Mouse (Mus musculus): ENCODE results near the gene Ccdc58. TPM values are rescaled to one million over a fixed set of nuclear protein-coding genes. Genes with fewer than 3 reads are reported as not detected.
A peak's percentile ranks its signal among the peaks of the same experiment; 100 is the strongest.
"Not testable (repeated sequence)": the region's sequence is repeated elsewhere in the genome, so short reads cannot be mapped to it uniquely, and the experiment has no call there.

Gene Ccdc58
- polyA plus RNA-seq, 1 experiment from 2014 or later = 79.3 TPM

DNA sequence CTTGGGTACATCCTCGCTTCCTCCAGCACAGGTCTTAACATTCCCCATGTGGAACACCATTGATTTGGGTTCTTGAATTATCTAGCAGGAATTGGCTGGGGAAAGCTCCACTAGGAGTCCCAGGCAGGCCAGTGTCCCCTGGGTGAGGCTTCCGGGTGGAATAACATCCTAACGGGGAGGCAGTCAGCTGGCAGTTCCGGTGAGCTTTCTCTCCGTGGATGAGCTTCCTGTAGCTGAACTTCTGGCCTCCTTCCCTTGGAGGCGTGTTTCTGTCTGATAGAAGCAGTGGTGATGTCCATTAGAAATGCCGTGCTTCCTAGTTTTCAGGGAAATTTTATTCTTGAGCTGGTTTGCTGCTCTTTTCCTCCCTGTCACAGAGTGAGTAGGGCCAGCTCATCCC lies 17.6 kb downstream of the Ccdc58 start:
- WGBS = 78% methylated on average over 7 of the region's 7 CpGs
- Histone ChIP-seq H3K4me3 (replicated peaks) (no peak overlapping the region), H3K9me3 (replicated peaks) (no peaks in the 10 kb centered on the region), H3K4me2 (no peak overlapping the region), H3K4me1 (0 out of 2 replicates have a peak, but pooled peaks cover 5% of the 10 kb centered on the region), H3K27ac (no peak overlapping the region), H3K9ac (no peak overlapping the region), H3K27me3 (no peaks in the 10 kb centered on the region), H3K36me3 (peaks cover 65% of the 10 kb centered on the region)
- no peak for ATAC-seq (replicated peaks; ENCODE audit: low FRiP score)

DNA sequence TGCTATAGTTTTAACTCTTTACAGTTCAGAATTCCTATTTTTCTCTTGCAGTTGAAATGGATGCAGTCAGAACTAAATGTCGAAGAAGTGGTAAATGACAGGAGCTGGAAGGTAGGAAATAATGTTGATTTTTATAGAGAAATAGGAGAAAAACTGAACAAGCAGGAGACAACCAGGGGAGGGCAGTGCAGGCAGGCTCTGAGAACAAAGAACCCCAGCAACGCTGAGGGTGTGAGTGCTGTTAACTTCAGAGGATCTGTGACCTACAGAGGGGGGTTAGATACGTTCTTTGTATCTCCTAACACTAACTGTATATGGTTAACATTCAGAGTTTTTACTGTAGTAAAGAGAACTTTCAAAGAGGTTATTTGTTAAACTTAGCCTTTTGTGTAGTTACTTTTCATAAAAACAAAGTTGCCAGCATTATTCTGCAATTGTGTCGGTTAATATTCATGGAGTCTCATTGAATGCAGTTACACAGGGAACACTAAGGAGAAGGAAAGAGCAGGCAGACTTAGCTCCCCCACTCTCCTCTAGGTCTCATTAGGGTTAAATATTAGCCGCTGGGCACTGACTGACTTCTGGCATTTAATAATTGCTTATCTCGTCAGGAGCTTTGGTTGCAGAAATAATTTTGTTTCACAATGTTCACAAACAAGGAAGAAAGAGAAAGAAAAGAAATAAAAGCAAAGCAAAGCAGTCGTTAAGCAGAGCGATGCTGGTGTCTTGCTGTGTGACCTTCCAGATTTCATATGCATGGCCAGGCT lies 18.5 kb downstream of the Ccdc58 start:
- no peaks in the 10 kb centered on the region for H3K9me3 ChIP-seq (replicated peaks)
- H3K4me2 ChIP-seq = no peak overlapping the region
- no peaks in the 10 kb centered on the region for H3K27me3 ChIP-seq
- H3K9ac ChIP-seq = no peak overlapping the region
- peaks cover 55% of the 10 kb centered on the region for H3K36me3 ChIP-seq
- no peak overlapping the region for H3K4me3 ChIP-seq (replicated peaks)
- no peak overlapping the region for H3K27ac ChIP-seq
- ATAC-seq (replicated peaks; ENCODE audit: low FRiP score) = no peak; the same call in 1 of the 2 replicates
- WGBS = 74% methylated on average over 8 of the region's 8 CpGs
- H3K4me1 ChIP-seq = 0 out of 2 replicates have a peak, but pooled peaks cover 5% of the 10 kb centered on the region

DNA sequence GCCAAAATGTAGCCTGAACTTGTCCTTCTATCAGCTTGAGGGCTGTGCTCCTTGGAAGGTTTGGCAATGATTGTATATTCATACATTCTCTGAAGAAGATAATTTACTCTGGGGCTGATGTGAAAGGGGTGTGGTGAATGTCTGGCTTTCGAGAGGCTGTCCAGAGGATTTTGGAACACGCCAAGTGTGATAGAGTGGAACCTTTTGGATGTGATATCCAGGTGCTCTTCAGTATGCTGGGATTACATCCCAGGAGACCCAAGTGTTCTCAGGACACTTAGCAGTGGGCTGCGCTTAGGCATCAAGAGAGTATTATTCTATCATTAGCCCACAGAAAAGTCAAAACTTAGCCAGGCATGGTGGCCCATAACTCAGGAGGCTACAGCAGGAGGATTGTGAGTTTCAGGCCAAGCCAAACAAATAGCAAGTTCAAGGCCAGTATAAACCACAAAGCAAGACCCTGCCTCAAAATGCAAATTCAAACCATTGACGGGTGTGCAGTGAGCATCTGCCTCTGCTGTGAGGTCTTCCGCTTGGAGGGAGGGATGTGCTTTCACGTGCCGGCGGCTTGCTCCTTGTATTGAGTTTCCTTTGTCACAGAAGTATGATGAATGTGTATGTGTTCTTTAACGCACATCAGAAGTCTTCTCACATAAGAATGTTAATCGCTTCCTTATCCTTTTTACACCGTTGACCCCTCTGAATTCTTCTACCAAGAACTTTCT lies 19.5 kb downstream of the Ccdc58 start:
- H3K9ac ChIP-seq = no peak overlapping the region

DNA sequence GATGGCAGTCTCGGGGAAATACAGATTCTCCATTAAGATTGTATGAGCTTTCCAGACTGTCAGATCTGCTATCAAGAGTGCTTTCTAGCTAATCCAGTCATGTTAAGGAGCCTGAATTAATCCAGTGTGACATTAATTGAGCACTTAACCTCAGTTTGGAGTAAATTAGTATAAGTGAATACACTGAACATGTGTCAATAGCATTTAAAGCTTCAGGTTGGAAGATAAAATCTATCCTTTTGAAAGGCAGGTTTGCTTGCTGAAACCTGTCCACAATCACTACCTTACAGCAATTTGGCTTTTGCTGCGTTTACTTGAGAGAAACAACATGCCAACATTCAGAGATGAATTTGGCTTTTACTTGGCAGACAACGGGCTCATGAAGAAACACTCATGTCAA lies 22.6 kb downstream of the Ccdc58 start:
- Histone ChIP-seq H3K27ac (no peak overlapping the region), H3K4me2 (no peak overlapping the region), H3K27me3 (no peaks in the 10 kb centered on the region), H3K9ac (no peak overlapping the region), H3K9me3 (replicated peaks) (no peaks in the 10 kb centered on the region), H3K36me3 (peaks cover 24% of the 10 kb centered on the region), H3K4me3 (replicated peaks) (no peak overlapping the region), H3K4me1 (0 out of 2 replicates have a peak, but pooled peaks cover 5% of the 10 kb centered on the region)
- WGBS = 83% methylated on average over 3 of the region's 3 CpGs
- ATAC-seq (replicated peaks; ENCODE audit: low FRiP score) = no peak

More for the DNA sequence above, 19.5 kb downstream of the Ccdc58 start:
- ATAC-seq (replicated peaks; ENCODE audit: low FRiP score) = no peak
- Histone ChIP-seq H3K36me3 (peaks cover 48% of the 10 kb centered on the region), H3K4me2 (no peak overlapping the region), H3K9me3 (replicated peaks) (no peaks in the 10 kb centered on the region), H3K27ac (no peak overlapping the region), H3K4me1 (0 out of 2 replicates have a peak, but pooled peaks cover 5% of the 10 kb centered on the region), H3K4me3 (replicated peaks) (no peak overlapping the region), H3K27me3 (no peaks in the 10 kb centered on the region)
- 87% methylated on average over 11 of the region's 11 CpGs for WGBS

DNA sequence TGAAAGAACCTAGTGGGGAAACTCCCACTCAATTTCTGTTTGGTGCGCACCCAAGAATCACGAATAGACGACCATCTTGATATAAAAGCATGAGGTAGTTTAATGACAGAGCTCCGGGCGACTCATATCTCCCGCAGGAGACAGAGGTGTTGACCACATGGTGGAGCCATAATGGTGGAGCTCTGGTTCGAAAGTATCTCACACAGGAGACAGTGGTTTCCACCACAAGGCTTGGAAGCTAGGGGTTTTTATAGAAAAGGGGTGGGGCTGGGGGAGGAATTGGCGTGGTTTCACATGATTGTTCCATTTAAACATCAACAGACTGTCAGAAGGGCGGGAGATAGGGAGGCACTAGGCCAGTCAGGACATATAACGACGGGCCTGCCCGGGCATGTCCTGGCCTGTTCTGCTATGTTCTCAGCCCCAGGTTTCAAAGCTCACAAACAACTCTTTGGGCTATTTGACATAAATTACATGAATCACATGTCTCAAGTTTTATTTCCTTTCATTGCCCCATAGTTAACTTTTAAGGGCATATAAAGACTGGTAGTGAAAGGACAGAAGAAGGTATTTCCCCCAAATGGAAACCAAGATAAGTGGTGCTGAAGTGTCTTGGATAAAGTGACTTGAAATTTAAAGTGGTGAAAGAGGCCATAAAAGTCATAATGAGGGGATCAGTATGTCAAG lies 26.5 kb downstream of the Ccdc58 start:
- not testable (repeated sequence) for H3K4me2 ChIP-seq; ATAC-seq (replicated peaks; ENCODE audit: low FRiP score); H3K36me3 ChIP-seq; H3K4me1 ChIP-seq; H3K4me3 ChIP-seq (replicated peaks); H3K27ac ChIP-seq; H3K9me3 ChIP-seq (replicated peaks); H3K9ac ChIP-seq; H3K27me3 ChIP-seq
- 91% methylated on average over 12 of the region's 12 CpGs for WGBS

DNA sequence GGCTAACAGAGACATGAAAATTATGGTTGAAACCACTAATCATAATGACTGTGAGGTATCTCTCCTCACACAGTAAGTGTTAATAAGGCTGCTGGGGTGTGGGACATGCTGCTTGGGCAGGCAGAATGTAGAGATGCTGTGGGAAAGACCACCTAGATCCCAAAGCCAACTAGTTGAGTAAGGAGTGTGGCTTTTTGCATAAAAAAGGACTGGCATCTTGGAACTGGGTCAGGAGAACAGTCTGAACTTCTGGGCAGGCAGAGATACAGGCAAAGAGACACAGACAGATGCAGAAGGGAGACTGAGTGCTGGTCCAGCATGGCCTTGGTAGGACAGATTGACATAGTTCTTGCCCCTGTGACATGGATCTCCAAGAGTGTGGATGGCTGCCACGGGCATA lies 30.0 kb downstream of the Ccdc58 start:
- no peak for ATAC-seq (replicated peaks; ENCODE audit: low FRiP score)
- Histone ChIP-seq H3K27ac (no peak overlapping the region), H3K9me3 (replicated peaks) (no peaks in the 10 kb centered on the region), H3K36me3 (no peaks in the 10 kb centered on the region), H3K9ac (no peak overlapping the region), H3K4me3 (replicated peaks) (no peak overlapping the region), H3K27me3 (no peaks in the 10 kb centered on the region), H3K4me2 (no peak overlapping the region), H3K4me1 (no peaks in the 10 kb centered on the region)
- WGBS = 86% methylated on average over 1 of the region's 1 CpGs

DNA sequence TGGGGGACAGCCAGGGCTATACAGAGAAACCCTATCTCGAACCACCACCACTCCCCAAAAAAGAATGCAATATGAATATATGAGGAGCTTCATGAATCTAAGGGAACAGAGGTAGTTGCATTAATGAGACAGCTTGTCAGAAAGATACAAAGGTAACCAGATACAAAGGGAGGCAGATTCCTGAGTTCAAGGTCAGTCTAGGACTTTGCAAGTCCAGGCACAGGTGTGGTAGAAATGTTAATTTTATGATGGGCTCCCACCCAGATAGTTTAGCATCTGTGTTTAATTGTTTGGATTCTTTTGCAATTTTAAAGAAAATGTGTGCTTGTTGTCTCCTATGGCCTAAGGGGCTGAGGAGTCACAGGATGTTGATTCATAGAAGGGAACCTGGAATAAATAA lies 30.7 kb downstream of the Ccdc58 start:
- WGBS = 74% methylated on average over 1 of the region's 1 CpGs
- no peaks in the 10 kb centered on the region for H3K4me1 ChIP-seq
- H3K9me3 ChIP-seq (replicated peaks) = no peaks in the 10 kb centered on the region
- no peaks in the 10 kb centered on the region for H3K27me3 ChIP-seq
- H3K27ac ChIP-seq = no peak overlapping the region
- no peak overlapping the region for H3K4me2 ChIP-seq
- no peak overlapping the region for H3K9ac ChIP-seq
- ATAC-seq (replicated peaks; ENCODE audit: low FRiP score) = no peak
- no peaks in the 10 kb centered on the region for H3K36me3 ChIP-seq
- no peak overlapping the region for H3K4me3 ChIP-seq (replicated peaks)

DNA sequence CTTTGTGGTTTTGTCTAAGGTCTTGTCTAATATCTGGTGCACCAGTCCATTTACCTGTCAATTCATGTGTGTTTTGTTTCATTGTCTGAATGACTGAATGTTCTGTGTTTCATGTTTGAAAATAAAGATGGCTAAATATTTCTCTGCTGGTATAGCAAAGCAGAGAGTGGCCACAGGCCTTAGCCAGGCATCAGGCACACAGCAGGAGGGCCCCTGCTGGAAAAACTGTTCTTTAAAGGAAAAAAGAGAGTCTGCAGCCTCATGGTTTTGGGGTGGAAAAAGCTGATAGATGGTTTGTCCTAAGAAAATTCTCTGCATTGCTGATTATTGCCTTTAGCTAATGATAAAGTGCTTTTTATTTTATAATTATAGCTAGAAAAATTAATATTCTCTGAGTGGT lies 40.0 kb downstream of the Ccdc58 start:
- not testable (repeated sequence) for H3K4me3 ChIP-seq (replicated peaks); H3K36me3 ChIP-seq; ATAC-seq (replicated peaks; ENCODE audit: low FRiP score); H3K9ac ChIP-seq; H3K4me2 ChIP-seq; H3K27ac ChIP-seq; H3K9me3 ChIP-seq (replicated peaks); H3K4me1 ChIP-seq; H3K27me3 ChIP-seq

DNA sequence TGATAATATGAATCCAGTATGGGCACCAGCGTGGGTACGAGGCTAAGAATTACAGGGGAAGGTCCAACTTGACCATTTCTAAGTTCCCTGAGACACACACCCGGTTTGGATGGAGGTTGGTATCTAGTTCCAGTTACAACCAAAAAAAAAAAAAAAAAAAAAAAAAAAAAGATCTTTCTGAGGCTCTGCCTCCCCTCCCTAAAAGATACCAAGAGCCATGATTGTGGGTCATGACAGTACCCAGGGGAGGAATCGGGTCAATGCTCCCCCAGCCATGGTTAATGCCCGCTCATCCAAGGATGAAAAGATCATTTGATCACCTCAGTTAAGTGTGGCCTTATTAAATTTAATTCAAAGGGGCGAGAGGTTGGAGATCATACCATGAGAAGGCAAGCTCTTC lies 44.3 kb downstream of the Ccdc58 start:
- not testable (repeated sequence) for H3K9me3 ChIP-seq (replicated peaks); H3K9ac ChIP-seq; H3K4me2 ChIP-seq; H3K36me3 ChIP-seq; H3K4me3 ChIP-seq (replicated peaks); ATAC-seq (replicated peaks; ENCODE audit: low FRiP score); H3K27ac ChIP-seq; H3K27me3 ChIP-seq; H3K4me1 ChIP-seq
- 92% methylated on average over 6 of the region's 6 CpGs for WGBS

DNA sequence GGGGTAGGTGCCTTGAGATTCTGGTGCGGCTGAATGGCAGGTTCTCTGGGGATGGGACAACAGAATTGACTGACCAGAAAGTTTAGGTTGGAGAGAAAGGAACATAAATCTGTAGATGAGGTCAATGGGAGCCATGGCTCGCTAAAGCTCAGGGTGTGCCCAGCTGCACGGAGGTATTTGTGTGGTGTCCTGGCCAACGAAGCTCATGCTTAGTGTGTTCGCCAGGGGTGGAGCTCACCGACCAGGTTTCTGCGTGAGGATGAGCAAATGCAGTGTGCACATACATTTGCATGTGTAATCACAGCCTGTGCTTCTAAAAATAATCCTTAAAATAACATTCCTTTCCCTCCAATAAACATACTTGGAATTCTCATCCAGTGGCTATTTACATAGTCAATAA lies 56.6 kb downstream of the Ccdc58 start:
- no peaks in the 10 kb centered on the region for H3K36me3 ChIP-seq
- H3K27me3 ChIP-seq = no peaks in the 10 kb centered on the region
- H3K27ac ChIP-seq = 0 out of 2 replicates have a peak overlapping the region, but pooled peaks have one; percentile 1
- no peaks in the 10 kb centered on the region for H3K4me1 ChIP-seq
- no peak overlapping the region for H3K4me3 ChIP-seq (replicated peaks)
- H3K9me3 ChIP-seq (replicated peaks) = no peaks in the 10 kb centered on the region
- ATAC-seq (replicated peaks; ENCODE audit: low FRiP score) = 0 out of 2 replicates have a peak, but pooled peaks have one; percentile 66
- H3K9ac ChIP-seq = no peak overlapping the region
- H3K4me2 ChIP-seq = no peak overlapping the region
- 64% methylated on average over 7 of the region's 7 CpGs for WGBS

DNA sequence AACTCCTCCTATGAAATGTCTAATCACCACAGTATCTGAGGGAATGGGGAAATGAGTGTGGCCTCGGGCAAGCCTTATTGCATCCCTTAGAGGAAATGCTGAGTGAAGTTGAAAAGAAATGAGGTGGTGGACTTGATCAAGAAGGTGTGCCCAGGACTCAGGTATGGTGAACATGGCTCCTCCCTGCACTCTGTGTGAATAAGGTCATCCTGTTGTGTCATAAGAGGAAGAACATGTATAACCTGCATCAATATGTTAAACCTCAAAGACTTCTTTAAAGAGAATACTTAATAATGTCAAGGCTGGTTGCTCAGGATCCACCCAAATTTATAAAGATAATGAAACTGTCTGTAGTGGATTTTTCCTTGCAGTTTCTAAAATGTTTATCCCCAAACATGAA lies 59.7 kb downstream of the Ccdc58 start, which contains the start of gene Csta1:
Gene Csta1, minus strand, starts transcription at position 101 of the 400 bp plus-strand sequence.
- no peak within 1 kb of the TSS for H3K4me2 ChIP-seq
- no peaks in the 10 kb centered on the region for H3K27me3 ChIP-seq
- H3K4me1 ChIP-seq = no peaks in the 10 kb centered on the region
- no peak within 1 kb of the TSS for H3K4me3 ChIP-seq (replicated peaks)
- H3K9ac ChIP-seq = no peak within 1 kb of the TSS
- 85% methylated on average over 1 of the region's 1 CpGs for WGBS
- no peak within 1 kb of the TSS for H3K27ac ChIP-seq
- no peak for ATAC-seq (replicated peaks; ENCODE audit: low FRiP score)
- no peaks in the 10 kb centered on the region for H3K36me3 ChIP-seq
- H3K9me3 ChIP-seq (replicated peaks) = no peaks in the 10 kb centered on the region

DNA sequence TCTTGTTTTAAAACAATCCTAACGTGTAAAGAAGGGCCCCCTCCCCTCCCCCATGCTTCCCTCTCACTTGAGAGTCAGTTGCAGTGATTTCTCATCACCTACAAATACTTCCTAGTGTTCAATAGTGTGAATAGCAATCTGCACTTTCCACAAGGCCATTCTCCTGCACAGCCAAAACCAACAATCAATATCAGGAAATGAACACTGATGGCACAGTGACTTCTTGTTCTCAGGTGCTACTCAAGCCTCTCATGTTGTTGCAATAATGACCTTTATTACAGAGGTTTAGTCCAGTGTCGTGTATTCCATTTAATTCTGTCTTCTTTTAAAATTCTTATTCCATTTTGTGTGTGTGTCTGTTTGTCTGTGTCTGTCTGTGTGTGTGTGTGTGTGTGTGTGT lies 66.7 kb downstream of the Ccdc58 start:
- Histone ChIP-seq H3K9me3 (replicated peaks) (no peaks in the 10 kb centered on the region), H3K4me1 (no peaks in the 10 kb centered on the region)

More for the DNA sequence above, 66.7 kb downstream of the Ccdc58 start:
- Histone ChIP-seq H3K9ac (no peak overlapping the region), H3K27ac (no peak overlapping the region), H3K4me2 (no peak overlapping the region), H3K36me3 (no peaks in the 10 kb centered on the region), H3K27me3 (no peaks in the 10 kb centered on the region), H3K4me3 (replicated peaks) (no peak overlapping the region)
- 69% methylated on average over 2 of the region's 2 CpGs for WGBS
- no peak for ATAC-seq (replicated peaks; ENCODE audit: low FRiP score)
